Mouse (Mus musculus): ENCODE measurements at regions not wholly inside any gene's neighbourhood (a gene's known extent, or its start where the extent isn't known, plus 50 kb on each side); places are given as distances from the start of the nearest gene placed in this dataset.
A peak's percentile ranks its signal among the peaks of the same experiment; 100 is the strongest.

DNA sequence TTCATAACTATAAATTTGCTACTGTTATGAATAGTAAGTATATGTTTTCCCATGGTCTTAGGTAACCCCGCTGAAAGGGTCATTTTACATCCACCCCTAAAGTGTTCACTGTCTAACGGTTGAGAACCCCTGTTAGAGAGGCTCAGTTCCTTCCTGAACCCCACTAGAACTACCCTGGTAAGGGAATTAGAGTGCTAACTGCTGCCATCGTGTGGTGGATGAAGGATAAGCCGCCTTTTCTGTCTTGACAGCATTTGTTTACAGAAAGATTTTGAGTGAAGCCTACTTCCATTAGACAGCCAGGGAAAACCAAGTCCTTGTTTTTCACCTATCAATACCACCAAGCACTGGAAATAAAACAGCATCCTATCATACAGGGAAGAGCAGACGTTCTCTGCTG lies 90.3 kb upstream of the Tbx22 start:
- H3K9ac ChIP-seq (replicated peaks; ENCODE audit: low read depth, low read length): no peak overlapping the region
- H3K27me3 ChIP-seq (ENCODE audit: control insufficient read depth, insufficient read depth, low read length): no peaks in the 10 kb centered on the region
- TF ChIP-seq CTCF (IDR thresholded peaks at IDR 0.05; ENCODE audit: low read depth) (peak; percentile 39), EP300 (IDR thresholded peaks at IDR 0.05; ENCODE audit: low read depth) (no peak)
- no peaks in the 10 kb centered on the region for H3K9me3 ChIP-seq (replicated peaks; ENCODE audit: control insufficient read depth, low read length)
- no peaks in the 10 kb centered on the region for H3K4me1 ChIP-seq (ENCODE audit: control insufficient read depth, insufficient read depth)
- H3K36me3 ChIP-seq (replicated peaks; ENCODE audit: control insufficient read depth, insufficient read depth, low read length): no peaks in the 10 kb centered on the region
- 14% methylated on average over 5 of the region's 5 CpGs for WGBS
- H3K27ac ChIP-seq (ENCODE audit: low read depth): no peak overlapping the region
- H3K4me2 ChIP-seq (ENCODE audit: low read depth, low read length): no peak overlapping the region
- no peak overlapping the region for H3K4me3 ChIP-seq (ENCODE audit: low read depth, low read length)
- no peak for ATAC-seq (ENCODE audit: insufficient read depth, low read depth)
- no peak for DNase-seq (ENCODE audit: low spot score)

Measured in heart, postnatal 0 days (tissue).